Mouse (Mus musculus): Measurements from ENCODE around the gene Rims4.

GRCm38 (mm10) chr2:163903461-163903860, 15.0 kb downstream of the Rims4 start:
- TF ChIP-seq POLR2A (IDR thresholded peaks at IDR 0.05; ENCODE audit: borderline replicate concordance, control insufficient read depth, low read depth, low read length): no peak
- TF ChIP-seq CTCF (IDR thresholded peaks at IDR 0.05; ENCODE audit: control insufficient read depth, insufficient read depth, low read length): no peak
